Mouse (Mus musculus): ENCODE data around the gene Spred1. TPM values are rescaled to one million over a fixed set of nuclear protein-coding genes. Genes with fewer than 3 reads are reported as not detected.

Gene Spred1
- total RNA-seq (2014; rRNA removed) = 56.2 and 66.9 TPM in 2 replicates
- polyA plus RNA-seq (2015; fragmentation: Nextera tagmentation; extraction: Ambion mirVana) = 8.8 and 11.3 TPM in 2 replicates

DNA sequence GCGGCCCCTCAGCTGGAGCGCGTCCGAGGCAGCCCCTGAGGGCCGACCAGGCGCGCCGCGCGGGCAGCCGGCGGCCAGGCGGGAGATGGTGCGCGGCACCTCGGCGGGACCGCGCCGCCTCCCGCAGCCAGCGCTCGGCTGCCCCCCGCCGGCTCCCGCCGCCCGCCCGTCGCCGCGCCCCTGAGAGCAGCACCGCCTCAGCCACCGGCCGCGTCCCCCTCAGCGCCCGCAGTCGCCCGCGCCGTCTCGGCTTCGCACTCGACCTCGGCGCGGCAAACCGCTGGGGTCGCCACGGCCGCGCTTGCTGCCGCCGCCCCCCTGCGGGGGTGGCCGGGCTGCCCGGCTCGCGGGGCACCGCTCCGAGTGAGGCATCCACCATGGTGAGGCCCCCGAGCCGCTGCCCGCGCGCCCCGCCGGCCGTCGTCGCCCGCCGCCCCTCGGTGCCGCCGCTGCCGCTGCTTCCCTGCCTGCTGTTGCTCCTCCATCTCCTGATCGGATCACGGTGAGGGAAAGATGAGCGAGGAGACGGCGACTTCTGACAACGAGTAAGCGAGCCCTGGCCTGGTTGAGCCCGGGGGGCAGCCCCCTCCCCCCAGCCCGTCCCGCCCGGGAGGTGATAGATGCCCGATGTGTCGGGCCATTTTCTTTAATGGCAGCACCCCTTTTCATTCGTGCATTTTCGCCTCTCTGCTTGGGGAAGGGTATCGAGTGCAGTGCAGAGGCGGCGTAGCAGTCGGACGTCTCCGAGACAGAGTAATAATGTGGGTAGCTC lies at the start of gene Spred1:
Spred1 (plus strand) TSS at position 163 of the 772 bp plus-strand sequence.
- Histone ChIP-seq H3K4me2 (ENCODE audit: low read depth) (peak within 1 kb of the TSS; percentile 71), H3K9me3 (ENCODE audit: low read length) (no peaks in the 10 kb centered on the region), H3K27me3 (ENCODE audit: insufficient read depth, low read length) (no peaks in the 10 kb centered on the region), H3K9ac (peak within 1 kb of the TSS; percentile 92), H3K27ac (ENCODE audit: low read depth, low read length) (peak within 1 kb of the TSS; percentile 99), H3K4me1 (ENCODE audit: insufficient read depth) (peaks cover 11% of the 10 kb centered on the region; the same call in 1 of the 2 replicates), H3K36me3 (ENCODE audit: insufficient read depth) (no peaks in the 10 kb centered on the region), H3K4me3 (ENCODE audit: low read depth, low read length) (peak within 1 kb of the TSS; percentile 99)
- peak; percentile 12 for ATAC-seq
- WGBS = under 1% methylated on average over 77 of the region's 99 CpGs
- no peak for TF ChIP-seq CTCF (IDR thresholded peaks at IDR 0.05; ENCODE audit: low read depth)
- peak; percentile 34 for DNase-seq

DNA sequence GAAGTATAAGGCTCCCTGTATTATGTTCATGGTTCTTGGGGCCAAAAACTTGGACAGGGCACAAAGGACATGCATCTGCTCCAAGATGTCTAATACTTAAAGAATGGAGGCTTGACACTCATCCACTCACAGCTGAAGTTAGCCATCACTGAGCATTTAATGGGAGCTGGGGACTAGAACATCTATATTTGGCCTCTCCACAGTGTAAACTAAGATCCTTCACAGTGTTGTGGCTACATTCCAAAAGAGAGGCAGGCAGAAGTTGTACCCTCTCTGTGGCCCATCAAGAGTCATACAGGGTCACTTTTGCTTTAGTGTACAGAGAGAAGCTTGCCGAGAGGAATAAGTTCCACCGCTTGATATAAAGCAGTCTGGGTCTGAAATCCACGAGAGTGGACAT lies 49.6 kb upstream of the Spred1 start:
- no peaks in the 10 kb centered on the region for H3K9me3 ChIP-seq (ENCODE audit: low read length)
- no peak overlapping the region for H3K4me2 ChIP-seq (ENCODE audit: low read depth)
- WGBS = 87% methylated on average over 3 of the region's 3 CpGs
- no peak for TF ChIP-seq CTCF (IDR thresholded peaks at IDR 0.05; ENCODE audit: low read depth)
- H3K4me3 ChIP-seq (ENCODE audit: low read depth, low read length) = no peak overlapping the region
- no peak overlapping the region for H3K9ac ChIP-seq
- ATAC-seq (no peak), DNase-seq (no peak)
- no peaks in the 10 kb centered on the region for H3K36me3 ChIP-seq (ENCODE audit: insufficient read depth)
- no peaks in the 10 kb centered on the region for H3K4me1 ChIP-seq (ENCODE audit: insufficient read depth)
- no peaks in the 10 kb centered on the region for H3K27me3 ChIP-seq (ENCODE audit: insufficient read depth, low read length)
- H3K27ac ChIP-seq (ENCODE audit: low read depth, low read length) = no peak overlapping the region

DNA sequence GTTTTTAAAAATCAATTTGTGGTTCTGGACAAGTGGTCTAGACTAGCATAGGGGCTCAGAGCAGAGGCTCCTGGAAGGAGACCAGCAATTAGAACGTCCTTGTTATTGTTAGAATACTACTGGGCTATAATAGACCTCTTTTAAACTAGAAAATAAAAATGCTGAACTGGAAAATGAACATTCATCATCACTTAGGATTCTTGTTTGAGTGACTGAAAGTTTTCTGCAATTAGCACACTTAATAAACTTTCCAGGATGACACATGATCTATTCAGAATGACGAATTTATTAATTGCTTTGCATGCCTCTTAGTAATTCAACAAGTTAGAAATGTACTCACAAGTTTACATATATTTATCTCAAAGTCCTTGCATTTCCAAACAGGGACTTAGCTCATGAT lies 42.5 kb upstream of the Spred1 start:
- WGBS = 61% methylated on average over 2 of the region's 2 CpGs
- no peak for TF ChIP-seq CTCF (IDR thresholded peaks at IDR 0.05; ENCODE audit: low read depth)
- ATAC-seq = no peak
- no peaks in the 10 kb centered on the region for H3K27me3 ChIP-seq (ENCODE audit: insufficient read depth, low read length)
- no peak for DNase-seq
- no peak overlapping the region for H3K4me2 ChIP-seq (ENCODE audit: low read depth)
- no peaks in the 10 kb centered on the region for H3K36me3 ChIP-seq (ENCODE audit: insufficient read depth)
- H3K9me3 ChIP-seq (ENCODE audit: low read length) = no peaks in the 10 kb centered on the region
- H3K27ac ChIP-seq (ENCODE audit: low read depth, low read length) = no peak overlapping the region
- H3K4me3 ChIP-seq (ENCODE audit: low read depth, low read length) = no peak overlapping the region
- no peak overlapping the region for H3K9ac ChIP-seq
- H3K4me1 ChIP-seq (ENCODE audit: insufficient read depth) = no peaks in the 10 kb centered on the region

DNA sequence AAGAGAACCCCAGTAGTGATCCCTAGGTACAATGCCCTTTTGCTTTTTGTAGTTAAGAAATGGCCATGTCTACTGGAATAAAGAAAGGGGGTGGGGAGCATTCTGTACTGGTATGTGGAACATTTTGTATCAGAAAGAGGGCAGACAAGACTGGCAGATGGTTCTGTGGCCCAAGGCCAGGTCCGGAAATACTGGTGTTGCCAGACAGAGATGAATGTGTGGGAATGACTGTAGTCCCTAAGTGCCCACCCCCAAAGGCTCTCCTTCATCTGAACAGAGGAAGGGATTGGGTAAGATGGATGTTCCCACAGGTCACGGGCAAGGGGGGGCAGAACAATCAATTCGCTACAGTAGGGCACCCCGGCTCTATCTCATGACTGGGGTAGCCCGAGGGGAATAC lies 41.6 kb upstream of the Spred1 start:
- Histone ChIP-seq H3K36me3 (ENCODE audit: insufficient read depth) (no peaks in the 10 kb centered on the region), H3K27ac (ENCODE audit: low read depth, low read length) (no peak overlapping the region), H3K4me3 (ENCODE audit: low read depth, low read length) (no peak overlapping the region), H3K4me1 (ENCODE audit: insufficient read depth) (no peaks in the 10 kb centered on the region), H3K9ac (no peak overlapping the region), H3K4me2 (ENCODE audit: low read depth) (no peak overlapping the region), H3K27me3 (ENCODE audit: insufficient read depth, low read length) (no peaks in the 10 kb centered on the region), H3K9me3 (ENCODE audit: low read length) (no peaks in the 10 kb centered on the region)
- ATAC-seq = no peak
- TF ChIP-seq CTCF (IDR thresholded peaks at IDR 0.05; ENCODE audit: low read depth) = no peak
- 81% methylated on average over 5 of the region's 5 CpGs for WGBS
- DNase-seq = no peak

DNA sequence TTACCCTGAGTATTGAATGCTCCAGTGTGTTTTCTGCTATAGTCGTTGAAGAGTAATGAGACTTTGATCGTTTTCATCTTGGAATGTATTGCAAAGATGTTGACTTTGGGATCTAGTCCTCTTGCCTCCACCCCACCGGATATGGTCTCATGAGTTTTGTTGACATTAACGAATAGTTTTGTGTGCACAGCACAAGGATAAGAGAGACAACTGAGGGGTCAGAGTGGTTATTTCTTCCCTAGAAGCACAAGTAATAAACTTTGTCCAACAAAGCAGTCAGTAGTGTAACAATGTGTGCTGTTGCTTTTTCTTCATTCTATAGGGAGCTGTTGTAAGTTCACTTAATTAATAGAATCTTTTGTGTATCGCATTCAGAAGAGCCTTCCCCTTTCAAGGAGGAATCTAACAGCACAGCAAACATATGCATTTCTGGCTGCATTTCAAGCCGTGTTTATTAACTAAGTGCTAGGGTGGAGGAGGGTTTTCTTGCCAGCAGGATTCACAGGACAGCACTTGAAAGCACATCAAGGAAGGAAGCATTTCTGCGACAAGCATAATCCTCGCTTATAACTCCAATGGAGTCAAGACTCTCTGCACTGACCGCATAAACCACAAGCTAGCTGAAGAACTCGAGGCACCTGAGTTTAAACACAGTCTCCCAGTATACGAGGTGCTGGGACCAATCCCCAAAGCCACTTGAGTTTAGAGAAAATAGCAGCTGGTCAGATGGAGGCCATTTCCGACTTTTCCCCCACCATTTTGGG lies 35.0 kb upstream of the Spred1 start:
- H3K4me2 ChIP-seq (ENCODE audit: low read depth) = no peak overlapping the region
- no peaks in the 10 kb centered on the region for H3K36me3 ChIP-seq (ENCODE audit: insufficient read depth)
- TF ChIP-seq CTCF (IDR thresholded peaks at IDR 0.05; ENCODE audit: low read depth) = no peak
- H3K9me3 ChIP-seq (ENCODE audit: low read length) = no peaks in the 10 kb centered on the region
- no peak overlapping the region for H3K9ac ChIP-seq
- peaks cover 8% of the 10 kb centered on the region; the same call in 1 of the 2 replicates for H3K4me1 ChIP-seq (ENCODE audit: insufficient read depth)
- no peak for DNase-seq
- no peaks in the 10 kb centered on the region for H3K27me3 ChIP-seq (ENCODE audit: insufficient read depth, low read length)
- H3K4me3 ChIP-seq (ENCODE audit: low read depth, low read length) = no peak overlapping the region
- 34% methylated on average over 12 of the region's 12 CpGs for WGBS
- no peak overlapping the region for H3K27ac ChIP-seq (ENCODE audit: low read depth, low read length)
- no peak for ATAC-seq

DNA sequence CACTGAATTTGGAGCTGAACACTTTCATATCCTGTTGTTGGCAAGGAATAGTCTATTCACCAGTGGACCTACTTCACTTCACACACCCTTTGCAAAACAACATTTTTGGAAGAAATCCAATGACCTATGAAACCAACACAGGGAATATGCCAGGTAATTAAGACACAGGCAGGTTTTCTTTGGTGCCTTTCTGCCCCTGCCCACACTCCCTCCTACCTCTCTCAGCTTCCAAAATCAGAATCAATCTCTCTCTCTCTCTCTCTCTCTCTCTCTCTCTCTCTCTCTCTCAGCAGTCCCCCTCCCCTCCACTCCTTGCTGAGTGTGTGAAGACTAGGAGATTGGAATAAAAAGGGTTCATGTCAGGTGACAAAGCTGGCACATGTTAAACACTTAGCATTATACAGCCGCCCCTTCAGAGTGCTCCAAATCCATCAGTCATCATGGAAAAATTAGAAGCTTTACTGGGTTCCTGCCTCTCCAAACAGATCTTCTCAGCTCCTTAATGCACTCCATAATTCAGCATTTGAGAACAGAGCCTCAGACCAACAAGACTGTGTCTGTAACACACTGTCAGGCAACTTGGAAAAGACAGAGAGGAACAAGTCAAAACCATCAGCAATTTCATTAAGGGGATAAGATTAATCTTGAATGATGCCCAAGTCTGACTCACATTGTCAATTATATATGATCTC lies 34.3 kb upstream of the Spred1 start:
- Histone ChIP-seq H3K4me2 (ENCODE audit: low read depth) (no peak overlapping the region), H3K36me3 (ENCODE audit: insufficient read depth) (no peaks in the 10 kb centered on the region), H3K27me3 (ENCODE audit: insufficient read depth, low read length) (no peaks in the 10 kb centered on the region), H3K9me3 (ENCODE audit: low read length) (no peaks in the 10 kb centered on the region), H3K4me3 (ENCODE audit: low read depth, low read length) (no peak overlapping the region), H3K4me1 (ENCODE audit: insufficient read depth) (peaks cover 8% of the 10 kb centered on the region; the same call in 1 of the 2 replicates), H3K9ac (no peak overlapping the region), H3K27ac (ENCODE audit: low read depth, low read length) (no peak overlapping the region)
- 37% methylated on average over 1 of the region's 1 CpGs for WGBS
- no peak for TF ChIP-seq CTCF (IDR thresholded peaks at IDR 0.05; ENCODE audit: low read depth)
- DNase-seq = peak; percentile 31
- ATAC-seq = peak; percentile 88
